Mouse (Mus musculus): Measurements from ENCODE around the gene Tgfbi. TPM values are rescaled to one million over a fixed set of nuclear protein-coding genes. Genes with fewer than 3 reads are reported as not detected.

The Tgfbi gene
- polyA plus RNA-seq, 1 experiment from 2014 or later: 42.9 TPM

GRCm38 (mm10) chr13:56586046-56586445 lies 23.3 kb upstream of the Tgfbi start:
- 79% methylated on average over 3 of the region's 3 CpGs for WGBS
- Histone ChIP-seq H3K4me3 (no peak overlapping the region), H3K4me1 (replicated peaks) (peaks cover 67% of the 10 kb centered on the region), H3K9me3 (no peaks in the 10 kb centered on the region), H3K27ac (no peak overlapping the region), H3K36me3 (no peaks in the 10 kb centered on the region), H3K27me3 (ENCODE audit: insufficient read depth, poor library complexity, severe bottlenecking) (no peaks in the 10 kb centered on the region; the same call in 1 of the 2 replicates)
- DNase-seq (ENCODE audit: low spot score): no peak

- Histone ChIP-seq H3K4me1 (replicated peaks) (peaks cover 42% of the 10 kb centered on the region), H3K27ac (peak overlapping the region; percentile 25; the same call in 1 of the 2 replicates), H3K9me3 (no peaks in the 10 kb centered on the region), H3K36me3 (no peaks in the 10 kb centered on the region), H3K27me3 (ENCODE audit: insufficient read depth, poor library complexity, severe bottlenecking) (no peaks in the 10 kb centered on the region; the same call in 1 of the 2 replicates), H3K4me3 (no peak overlapping the region)
- no peak for DNase-seq (ENCODE audit: low spot score)
- 90% methylated on average over 14 of the region's 14 CpGs for WGBS
Measured at GRCm38 (mm10) chr13:56588454-56589117, 20.7 kb upstream of the Tgfbi start.

GRCm38 (mm10) chr13:56590202-56590601 lies 19.1 kb upstream of the Tgfbi start:
- H3K36me3 ChIP-seq: no peaks in the 10 kb centered on the region
- H3K27me3 ChIP-seq (ENCODE audit: insufficient read depth, poor library complexity, severe bottlenecking): no peaks in the 10 kb centered on the region; the same call in 1 of the 2 replicates
- no peak overlapping the region for H3K4me3 ChIP-seq
- DNase-seq (ENCODE audit: low spot score): no peak
- no peak overlapping the region for H3K27ac ChIP-seq
- 81% methylated on average over 5 of the region's 5 CpGs for WGBS
- no peaks in the 10 kb centered on the region for H3K9me3 ChIP-seq
- H3K4me1 ChIP-seq (replicated peaks): peaks cover 29% of the 10 kb centered on the region

GRCm38 (mm10) chr13:56591191-56591590 lies 18.1 kb upstream of the Tgfbi start:
- DNase-seq (ENCODE audit: low spot score): no peak
- Histone ChIP-seq H3K27me3 (ENCODE audit: insufficient read depth, poor library complexity, severe bottlenecking) (no peaks in the 10 kb centered on the region; the same call in 1 of the 2 replicates), H3K4me1 (replicated peaks) (peaks cover 29% of the 10 kb centered on the region), H3K36me3 (no peaks in the 10 kb centered on the region), H3K9me3 (no peaks in the 10 kb centered on the region), H3K27ac (no peak overlapping the region; the same call in 1 of the 2 replicates), H3K4me3 (no peak overlapping the region)
- WGBS: 92% methylated on average over 8 of the region's 8 CpGs

GRCm38 (mm10) chr13:56591939-56592338 lies 17.4 kb upstream of the Tgfbi start:
- Histone ChIP-seq H3K36me3 (no peaks in the 10 kb centered on the region), H3K4me1 (replicated peaks) (peaks cover 23% of the 10 kb centered on the region), H3K27me3 (ENCODE audit: insufficient read depth, poor library complexity, severe bottlenecking) (no peaks in the 10 kb centered on the region; the same call in 1 of the 2 replicates), H3K4me3 (no peak overlapping the region), H3K27ac (no peak overlapping the region), H3K9me3 (no peaks in the 10 kb centered on the region)
- 75% methylated on average over 2 of the region's 2 CpGs for WGBS
- DNase-seq (ENCODE audit: low spot score): no peak

- no peak overlapping the region for H3K4me3 ChIP-seq
- DNase-seq (ENCODE audit: low spot score): no peak
- no peaks in the 10 kb centered on the region for H3K9me3 ChIP-seq
- no peak overlapping the region for H3K27ac ChIP-seq
- no peaks in the 10 kb centered on the region; the same call in 1 of the 2 replicates for H3K27me3 ChIP-seq (ENCODE audit: insufficient read depth, poor library complexity, severe bottlenecking)
- WGBS: 91% methylated on average over 5 of the region's 5 CpGs
- H3K4me1 ChIP-seq (replicated peaks): peaks cover 27% of the 10 kb centered on the region
- H3K36me3 ChIP-seq: no peaks in the 10 kb centered on the region
Measured at GRCm38 (mm10) chr13:56593196-56593595, 16.1 kb upstream of the Tgfbi start.

GRCm38 (mm10) chr13:56593961-56594391 lies 15.3 kb upstream of the Tgfbi start:
- no peaks in the 10 kb centered on the region; the same call in 1 of the 2 replicates for H3K27me3 ChIP-seq (ENCODE audit: insufficient read depth, poor library complexity, severe bottlenecking)
- 82% methylated on average over 7 of the region's 7 CpGs for WGBS
- DNase-seq (ENCODE audit: low spot score): no peak
- H3K27ac ChIP-seq: 0 out of 2 replicates have a peak overlapping the region, but pooled peaks have one; percentile 12
- H3K4me3 ChIP-seq: no peak overlapping the region
- no peaks in the 10 kb centered on the region for H3K36me3 ChIP-seq
- H3K4me1 ChIP-seq (replicated peaks): peaks cover 27% of the 10 kb centered on the region
- H3K9me3 ChIP-seq: no peaks in the 10 kb centered on the region

GRCm38 (mm10) chr13:56595246-56595645 lies 14.1 kb upstream of the Tgfbi start:
- no peaks in the 10 kb centered on the region for H3K36me3 ChIP-seq
- peak overlapping the region; percentile 46 for H3K27ac ChIP-seq
- H3K9me3 ChIP-seq: no peaks in the 10 kb centered on the region
- H3K4me1 ChIP-seq (replicated peaks): peaks cover 25% of the 10 kb centered on the region
- no peak overlapping the region for H3K4me3 ChIP-seq
- no peak for DNase-seq (ENCODE audit: low spot score)
- H3K27me3 ChIP-seq (ENCODE audit: insufficient read depth, poor library complexity, severe bottlenecking): no peaks in the 10 kb centered on the region; the same call in 1 of the 2 replicates
- WGBS: 78% methylated on average over 8 of the region's 8 CpGs

- WGBS: 76% methylated on average over 4 of the region's 4 CpGs
- Histone ChIP-seq H3K27ac (0 out of 2 replicates have a peak overlapping the region, but pooled peaks have one; percentile 23), H3K36me3 (no peaks in the 10 kb centered on the region), H3K9me3 (no peaks in the 10 kb centered on the region), H3K4me1 (replicated peaks) (peaks cover 39% of the 10 kb centered on the region), H3K27me3 (ENCODE audit: insufficient read depth, poor library complexity, severe bottlenecking) (no peaks in the 10 kb centered on the region), H3K4me3 (no peak overlapping the region)
- no peak for DNase-seq (ENCODE audit: low spot score)
Measured at GRCm38 (mm10) chr13:56597296-56597695, 12.0 kb upstream of the Tgfbi start.

GRCm38 (mm10) chr13:56597831-56598612 lies 11.3 kb upstream of the Tgfbi start:
- Histone ChIP-seq H3K9me3 (no peaks in the 10 kb centered on the region), H3K27ac (no peak overlapping the region), H3K4me1 (replicated peaks) (peaks cover 39% of the 10 kb centered on the region), H3K27me3 (ENCODE audit: insufficient read depth, poor library complexity, severe bottlenecking) (no peaks in the 10 kb centered on the region), H3K4me3 (no peak overlapping the region), H3K36me3 (no peaks in the 10 kb centered on the region)
- WGBS: 71% methylated on average over 12 of the region's 12 CpGs
- DNase-seq (ENCODE audit: low spot score): no peak

GRCm38 (mm10) chr13:56599511-56599910 lies 9.8 kb upstream of the Tgfbi start:
- Histone ChIP-seq H3K36me3 (no peaks in the 10 kb centered on the region), H3K27me3 (ENCODE audit: insufficient read depth, poor library complexity, severe bottlenecking) (no peaks in the 10 kb centered on the region), H3K27ac (peak overlapping the region; percentile 17; the same call in 1 of the 2 replicates), H3K9me3 (no peaks in the 10 kb centered on the region), H3K4me3 (no peak overlapping the region), H3K4me1 (replicated peaks) (peaks cover 39% of the 10 kb centered on the region)
- DNase-seq (ENCODE audit: low spot score): no peak
- 90% methylated on average over 2 of the region's 2 CpGs for WGBS

- peak overlapping the region; percentile 80 for H3K27ac ChIP-seq
- no peaks in the 10 kb centered on the region for H3K27me3 ChIP-seq (ENCODE audit: insufficient read depth, poor library complexity, severe bottlenecking)
- H3K4me1 ChIP-seq (replicated peaks): peaks cover 35% of the 10 kb centered on the region
- peak; percentile 47 for DNase-seq (ENCODE audit: low spot score)
- no peak overlapping the region for H3K4me3 ChIP-seq
- H3K9me3 ChIP-seq: no peaks in the 10 kb centered on the region
- no peaks in the 10 kb centered on the region for H3K36me3 ChIP-seq
- WGBS: 72% methylated on average over 10 of the region's 10 CpGs
Measured at GRCm38 (mm10) chr13:56600216-56600890, 9.0 kb upstream of the Tgfbi start.

All from hindbrain, embryonic 10.5 days (tissue).